Mouse (Mus musculus): Measurements from ENCODE around the gene Suds3.

Suds3 gene

GRCm38 (mm10) chr5:117060484-117061130 lies 55.3 kb downstream of the Suds3 start:
- TF ChIP-seq GATA4 (IDR thresholded peaks at IDR 0.05; ENCODE audit: insufficient replicate concordance, low read length): no peak

GRCm38 (mm10) chr5:117049940-117050339 lies 66.0 kb downstream of the Suds3 start:
- TF ChIP-seq GATA4 (IDR thresholded peaks at IDR 0.05; ENCODE audit: insufficient replicate concordance, low read length): no peak

- no peak for TF ChIP-seq GATA4 (IDR thresholded peaks at IDR 0.05; ENCODE audit: insufficient replicate concordance, low read length)
Observed at GRCm38 (mm10) chr5:117045101-117045500, 70.8 kb downstream of the Suds3 start.

GRCm38 (mm10) chr5:117042661-117043060 lies 73.3 kb downstream of the Suds3 start:
- TF ChIP-seq GATA4 (IDR thresholded peaks at IDR 0.05; ENCODE audit: insufficient replicate concordance, low read length): no peak
